Mouse (Mus musculus): ENCODE measurements around the gene Rnf150. TPM values are rescaled to one million over a fixed set of nuclear protein-coding genes. Genes with fewer than 3 reads are reported as not detected.

Gene Rnf150
- polyA plus RNA-seq, 1 experiment from 2014 or later = 1.7 TPM

DNA sequence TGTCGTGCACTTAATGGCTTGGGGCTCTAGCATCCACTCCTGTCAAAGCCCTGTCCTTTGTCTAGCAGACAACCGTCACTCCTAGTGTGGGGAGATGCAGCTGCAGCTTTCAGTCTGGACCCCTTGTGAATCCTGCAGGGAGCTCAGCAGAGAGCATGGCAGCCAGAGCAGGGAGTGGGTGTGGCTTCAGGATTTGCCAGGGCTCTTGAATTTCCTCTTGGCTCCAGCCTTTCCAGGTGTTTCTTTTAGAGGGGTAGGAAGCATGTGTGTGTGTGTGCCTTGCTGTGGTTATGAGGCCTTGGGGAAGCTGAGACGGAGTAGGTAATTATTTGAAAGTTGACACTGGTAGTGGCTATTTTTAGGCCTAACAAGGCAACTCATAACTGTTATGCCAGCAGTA is 106.8 kb downstream of the Rnf150 start:
- no peak for DNase-seq (ENCODE audit: low spot score)
- H3K27me3 ChIP-seq (ENCODE audit: control insufficient read depth, insufficient read depth, low read length) = no peaks in the 10 kb centered on the region
- no peak overlapping the region for H3K4me2 ChIP-seq (ENCODE audit: low read depth)
- ATAC-seq (ENCODE audit: insufficient read depth, low FRiP score, low TSS enrichment) = no peak
- no peaks in the 10 kb centered on the region for H3K9me3 ChIP-seq (ENCODE audit: control insufficient read depth, low read length)
- H3K4me3 ChIP-seq (ENCODE audit: low read depth, low read length) = no peak overlapping the region
- H3K36me3 ChIP-seq (ENCODE audit: control insufficient read depth, insufficient read depth, low read length) = no peaks in the 10 kb centered on the region
- no peak overlapping the region for H3K9ac ChIP-seq (ENCODE audit: low read length)
- no peak overlapping the region for H3K27ac ChIP-seq (ENCODE audit: low read depth, low read length)
- H3K4me1 ChIP-seq (ENCODE audit: control insufficient read depth, insufficient read depth, low read length) = 0 out of 2 replicates have a peak, but pooled peaks cover 3% of the 10 kb centered on the region
- WGBS = 35% methylated on average over 3 of the region's 3 CpGs

DNA sequence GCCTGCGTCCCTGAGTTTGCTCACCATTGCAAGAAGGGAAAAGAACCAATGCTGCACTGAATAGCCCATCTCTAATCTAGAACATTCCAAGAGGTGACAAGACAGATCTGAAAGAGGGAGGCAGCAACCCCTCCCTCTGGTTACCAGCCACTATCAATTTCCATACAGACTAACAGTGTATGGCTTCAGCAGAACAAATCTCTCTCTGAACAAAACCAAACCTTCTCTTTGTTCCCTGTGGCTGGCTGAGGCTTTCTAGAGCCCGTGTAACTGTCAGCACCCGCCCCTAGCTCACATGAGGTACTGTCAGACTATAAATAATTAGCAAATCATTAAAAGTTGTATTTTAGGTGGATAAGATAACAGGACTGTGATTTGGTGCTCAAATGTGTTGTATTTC is 109.7 kb downstream of the Rnf150 start:
- no peaks in the 10 kb centered on the region; the same call in 1 of the 2 replicates for H3K36me3 ChIP-seq (ENCODE audit: control insufficient read depth, insufficient read depth, low read length)
- H3K9ac ChIP-seq (ENCODE audit: low read length) = no peak overlapping the region
- no peak overlapping the region for H3K4me3 ChIP-seq (ENCODE audit: low read depth, low read length)
- H3K4me1 ChIP-seq (ENCODE audit: control insufficient read depth, insufficient read depth, low read length) = 0 out of 2 replicates have a peak, but pooled peaks cover 3% of the 10 kb centered on the region
- no peaks in the 10 kb centered on the region for H3K9me3 ChIP-seq (ENCODE audit: control insufficient read depth, low read length)
- WGBS = 63% methylated on average over 3 of the region's 3 CpGs
- no peaks in the 10 kb centered on the region for H3K27me3 ChIP-seq (ENCODE audit: control insufficient read depth, insufficient read depth, low read length)
- ATAC-seq (ENCODE audit: insufficient read depth, low FRiP score, low TSS enrichment) = no peak
- no peak overlapping the region for H3K4me2 ChIP-seq (ENCODE audit: low read depth)
- H3K27ac ChIP-seq (ENCODE audit: low read depth, low read length) = no peak overlapping the region
- no peak for DNase-seq (ENCODE audit: low spot score)

- no peak overlapping the region for H3K27ac ChIP-seq (ENCODE audit: low read depth, low read length)
- ATAC-seq (ENCODE audit: insufficient read depth, low FRiP score, low TSS enrichment) (no peak), DNase-seq (ENCODE audit: low spot score) (no peak)
- no peak overlapping the region for H3K4me2 ChIP-seq (ENCODE audit: low read depth)
- no peaks in the 10 kb centered on the region for H3K27me3 ChIP-seq (ENCODE audit: control insufficient read depth, insufficient read depth, low read length)
- no peak overlapping the region for H3K4me3 ChIP-seq (ENCODE audit: low read depth, low read length)
- H3K9ac ChIP-seq (ENCODE audit: low read length) = no peak overlapping the region
- no peaks in the 10 kb centered on the region; the same call in 1 of the 2 replicates for H3K36me3 ChIP-seq (ENCODE audit: control insufficient read depth, insufficient read depth, low read length)
- 54% methylated on average over 4 of the region's 4 CpGs for WGBS
- 0 out of 2 replicates have a peak, but pooled peaks cover 3% of the 10 kb centered on the region for H3K4me1 ChIP-seq (ENCODE audit: control insufficient read depth, insufficient read depth, low read length)
- H3K9me3 ChIP-seq (ENCODE audit: control insufficient read depth, low read length) = no peaks in the 10 kb centered on the region
These were observed 110.2 kb downstream of the Rnf150 start for GRCm38 (mm10) chr8:82973331-82973730.

GRCm38 (mm10) chr8:82981244-82981855 is 118.2 kb downstream of the Rnf150 start:
- Histone ChIP-seq H3K9ac (ENCODE audit: low read length) (no peak overlapping the region), H3K27ac (ENCODE audit: low read depth, low read length) (no peak overlapping the region), H3K4me3 (ENCODE audit: low read depth, low read length) (no peak overlapping the region), H3K9me3 (ENCODE audit: control insufficient read depth, low read length) (no peaks in the 10 kb centered on the region), H3K27me3 (ENCODE audit: control insufficient read depth, insufficient read depth, low read length) (no peaks in the 10 kb centered on the region), H3K4me2 (ENCODE audit: low read depth) (no peak overlapping the region), H3K4me1 (ENCODE audit: control insufficient read depth, insufficient read depth, low read length) (no peaks in the 10 kb centered on the region), H3K36me3 (ENCODE audit: control insufficient read depth, insufficient read depth, low read length) (no peaks in the 10 kb centered on the region)
- ATAC-seq (ENCODE audit: insufficient read depth, low FRiP score, low TSS enrichment) (no peak), DNase-seq (ENCODE audit: low spot score) (no peak)
- WGBS = 87% methylated on average over 4 of the region's 4 CpGs

- no peaks in the 10 kb centered on the region for H3K4me1 ChIP-seq (ENCODE audit: control insufficient read depth, insufficient read depth, low read length)
- no peak overlapping the region for H3K4me2 ChIP-seq (ENCODE audit: low read depth)
- no peaks in the 10 kb centered on the region for H3K36me3 ChIP-seq (ENCODE audit: control insufficient read depth, insufficient read depth, low read length)
- no peak overlapping the region for H3K9ac ChIP-seq (ENCODE audit: low read length)
- H3K27ac ChIP-seq (ENCODE audit: low read depth, low read length) = no peak overlapping the region
- ATAC-seq (ENCODE audit: insufficient read depth, low FRiP score, low TSS enrichment) (no peak), DNase-seq (ENCODE audit: low spot score) (no peak)
- 68% methylated on average over 1 of the region's 1 CpGs for WGBS
- no peaks in the 10 kb centered on the region for H3K9me3 ChIP-seq (ENCODE audit: control insufficient read depth, low read length)
- H3K4me3 ChIP-seq (ENCODE audit: low read depth, low read length) = no peak overlapping the region
- no peaks in the 10 kb centered on the region for H3K27me3 ChIP-seq (ENCODE audit: control insufficient read depth, insufficient read depth, low read length)
These were observed 119.7 kb downstream of the Rnf150 start for GRCm38 (mm10) chr8:82982873-82983272.

DNA sequence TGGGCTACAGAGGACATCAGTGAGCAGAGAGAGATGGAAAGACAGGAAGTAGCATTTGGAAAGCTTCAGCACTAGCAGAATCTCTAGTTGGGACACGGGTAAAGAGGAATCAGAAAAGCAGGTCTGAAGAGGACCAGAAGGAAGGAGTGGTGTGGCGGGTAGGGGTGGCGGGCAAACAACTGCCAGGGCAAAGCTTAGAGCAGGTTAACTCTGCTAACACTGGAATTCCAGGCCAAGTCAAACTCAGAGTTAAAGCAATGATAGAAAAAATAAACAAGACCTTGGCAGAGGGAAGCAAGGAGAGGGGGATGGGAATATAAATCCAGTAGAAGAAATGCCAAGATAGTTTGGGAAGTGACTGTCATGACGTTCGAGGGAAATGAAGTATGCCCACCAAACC is 120.1 kb downstream of the Rnf150 start:
- no peaks in the 10 kb centered on the region for H3K9me3 ChIP-seq (ENCODE audit: control insufficient read depth, low read length)
- H3K4me1 ChIP-seq (ENCODE audit: control insufficient read depth, insufficient read depth, low read length) = no peaks in the 10 kb centered on the region
- no peak overlapping the region for H3K4me3 ChIP-seq (ENCODE audit: low read depth, low read length)
- DNase-seq (ENCODE audit: low spot score) (no peak), ATAC-seq (ENCODE audit: insufficient read depth, low FRiP score, low TSS enrichment) (no peak)
- H3K9ac ChIP-seq (ENCODE audit: low read length) = no peak overlapping the region
- H3K27ac ChIP-seq (ENCODE audit: low read depth, low read length) = no peak overlapping the region
- no peaks in the 10 kb centered on the region for H3K36me3 ChIP-seq (ENCODE audit: control insufficient read depth, insufficient read depth, low read length)
- H3K27me3 ChIP-seq (ENCODE audit: control insufficient read depth, insufficient read depth, low read length) = no peaks in the 10 kb centered on the region
- H3K4me2 ChIP-seq (ENCODE audit: low read depth) = no peak overlapping the region
- WGBS = 87% methylated on average over 5 of the region's 5 CpGs

GRCm38 (mm10) chr8:82992093-82992492 is 128.9 kb downstream of the Rnf150 start:
- H3K4me3 ChIP-seq (ENCODE audit: low read depth, low read length) = no peak overlapping the region
- no peaks in the 10 kb centered on the region for H3K4me1 ChIP-seq (ENCODE audit: control insufficient read depth, insufficient read depth, low read length)
- no peak for DNase-seq (ENCODE audit: low spot score)
- no peaks in the 10 kb centered on the region for H3K9me3 ChIP-seq (ENCODE audit: control insufficient read depth, low read length)
- 71% methylated on average over 4 of the region's 4 CpGs for WGBS
- no peak for ATAC-seq (ENCODE audit: insufficient read depth, low FRiP score, low TSS enrichment)
- no peaks in the 10 kb centered on the region for H3K27me3 ChIP-seq (ENCODE audit: control insufficient read depth, insufficient read depth, low read length)
- no peak overlapping the region for H3K27ac ChIP-seq (ENCODE audit: low read depth, low read length)
- H3K4me2 ChIP-seq (ENCODE audit: low read depth) = no peak overlapping the region
- H3K36me3 ChIP-seq (ENCODE audit: control insufficient read depth, insufficient read depth, low read length) = no peaks in the 10 kb centered on the region
- H3K9ac ChIP-seq (ENCODE audit: low read length) = no peak overlapping the region

DNA sequence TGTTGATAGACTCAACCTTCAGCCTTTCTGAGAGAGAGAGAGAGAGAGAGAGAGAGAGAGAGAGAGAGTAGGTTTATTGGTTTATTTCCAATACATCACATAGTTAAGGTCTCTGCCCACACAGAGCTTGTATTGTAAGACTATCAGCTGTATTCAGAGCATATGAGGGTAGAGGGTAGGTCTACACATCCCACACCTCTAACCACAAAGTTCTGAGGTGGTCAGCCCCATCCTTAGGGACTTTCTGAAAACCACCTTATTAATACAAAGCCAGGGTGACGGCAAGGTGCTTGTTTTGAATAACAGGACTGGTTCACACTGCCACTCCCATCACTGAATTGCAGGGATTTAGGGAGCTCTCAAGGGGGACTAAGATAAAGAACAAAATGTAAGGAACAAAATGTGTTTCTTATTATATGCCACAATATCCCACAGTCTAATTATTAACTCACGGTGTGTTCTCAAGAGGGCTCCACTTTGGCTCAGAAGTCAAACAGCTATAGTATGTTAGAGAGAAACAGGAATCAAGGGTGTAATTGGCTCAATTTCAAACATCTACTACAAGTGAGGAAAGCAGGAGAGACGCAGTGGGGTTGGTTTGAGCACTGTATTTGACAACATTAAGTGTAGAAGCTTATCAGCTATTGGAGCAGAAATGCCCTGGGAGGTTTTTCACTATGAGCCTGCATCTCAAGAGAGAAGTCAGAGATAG is 132.7 kb downstream of the Rnf150 start:
- Histone ChIP-seq H3K4me1 (ENCODE audit: control insufficient read depth, insufficient read depth, low read length) (no peaks in the 10 kb centered on the region), H3K4me3 (ENCODE audit: low read depth, low read length) (no peak overlapping the region), H3K36me3 (ENCODE audit: control insufficient read depth, insufficient read depth, low read length) (no peaks in the 10 kb centered on the region), H3K9ac (ENCODE audit: low read length) (no peak overlapping the region), H3K9me3 (ENCODE audit: control insufficient read depth, low read length) (no peaks in the 10 kb centered on the region), H3K27me3 (ENCODE audit: control insufficient read depth, insufficient read depth, low read length) (no peaks in the 10 kb centered on the region), H3K4me2 (ENCODE audit: low read depth) (no peak overlapping the region), H3K27ac (ENCODE audit: low read depth, low read length) (no peak overlapping the region)
- DNase-seq (ENCODE audit: low spot score) = no peak
- WGBS = 89% methylated on average over 3 of the region's 3 CpGs
- no peak for ATAC-seq (ENCODE audit: insufficient read depth, low FRiP score, low TSS enrichment)

DNA sequence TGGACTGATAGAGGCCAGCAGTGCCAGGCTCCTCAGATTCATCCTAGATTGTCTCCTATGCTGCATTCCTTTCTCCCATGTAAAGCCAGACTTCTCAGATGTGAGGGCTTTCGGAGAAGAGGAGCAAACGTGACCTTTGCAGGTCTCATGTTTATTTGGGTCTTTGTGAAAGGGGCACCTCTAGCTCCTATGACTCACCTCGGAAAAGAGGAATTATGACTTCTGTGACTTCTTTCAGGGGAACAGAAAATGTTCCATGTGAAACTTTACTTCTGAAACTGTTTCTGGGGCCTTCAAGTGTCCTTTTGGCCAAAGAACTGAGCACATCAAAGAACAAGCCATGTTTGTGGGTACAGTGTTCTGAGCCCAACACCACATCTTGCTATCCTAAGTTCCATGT is 133.7 kb downstream of the Rnf150 start:
- H3K27me3 ChIP-seq (ENCODE audit: control insufficient read depth, insufficient read depth, low read length) = no peaks in the 10 kb centered on the region
- H3K36me3 ChIP-seq (ENCODE audit: control insufficient read depth, insufficient read depth, low read length) = no peaks in the 10 kb centered on the region
- no peaks in the 10 kb centered on the region for H3K9me3 ChIP-seq (ENCODE audit: control insufficient read depth, low read length)
- DNase-seq (ENCODE audit: low spot score) (no peak), ATAC-seq (ENCODE audit: insufficient read depth, low FRiP score, low TSS enrichment) (no peak)
- no peak overlapping the region for H3K4me2 ChIP-seq (ENCODE audit: low read depth)
- 91% methylated on average over 3 of the region's 3 CpGs for WGBS
- no peak overlapping the region for H3K9ac ChIP-seq (ENCODE audit: low read length)
- no peak overlapping the region for H3K4me3 ChIP-seq (ENCODE audit: low read depth, low read length)
- no peak overlapping the region for H3K27ac ChIP-seq (ENCODE audit: low read depth, low read length)
- no peaks in the 10 kb centered on the region for H3K4me1 ChIP-seq (ENCODE audit: control insufficient read depth, insufficient read depth, low read length)
